Mouse (Mus musculus): ENCODE measurements at regions not wholly inside any gene's neighbourhood (a gene's known extent, or its start where the extent isn't known, plus 50 kb on each side); places are given as distances from the start of the nearest gene placed in this dataset.
"Not testable (repeated sequence)": the region's sequence is repeated elsewhere in the genome, so short reads cannot be mapped to it uniquely, and the experiment has no call there.

DNA sequence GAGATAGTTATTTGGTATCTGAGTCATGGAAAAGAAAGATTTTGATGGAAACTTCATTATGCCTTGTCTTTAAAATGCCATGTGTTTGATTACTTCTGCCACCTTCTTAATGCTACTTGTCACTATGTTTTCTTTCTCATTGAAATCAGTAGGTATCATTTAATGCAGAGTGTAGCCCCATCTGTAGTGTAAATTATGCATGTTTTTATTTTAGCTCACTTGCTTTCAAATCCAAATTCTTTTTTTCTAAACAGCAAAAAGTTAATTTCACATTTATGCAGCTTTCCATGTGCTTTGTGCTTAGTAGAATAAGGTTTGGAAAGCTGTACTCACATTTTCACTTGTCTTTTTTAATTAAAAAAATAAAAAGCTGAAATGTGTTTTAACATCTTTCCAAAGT lies 748.0 kb upstream of the Epha7 start:
- DNase-seq, result no peak

DNA sequence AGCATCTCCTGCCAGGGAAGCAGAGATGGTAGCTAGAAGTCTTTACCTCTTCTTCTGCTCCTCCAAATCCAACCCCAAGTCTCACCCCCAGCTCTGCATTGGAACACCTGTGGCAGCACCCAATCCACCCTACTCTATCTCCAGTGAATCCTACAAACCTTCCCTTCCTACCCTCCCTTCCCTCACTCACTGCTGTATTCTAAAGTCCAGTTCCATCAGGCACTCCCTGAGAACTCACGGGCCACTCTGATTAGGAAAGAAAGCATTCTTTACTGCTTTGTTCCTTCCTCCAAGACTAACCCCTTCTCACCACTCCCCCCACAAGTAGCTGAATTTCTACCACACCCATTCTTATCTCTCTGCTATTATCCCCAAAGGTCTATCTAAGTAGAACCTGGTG lies 747.1 kb upstream of the Epha7 start:
- DNase-seq, result no peak

DNA sequence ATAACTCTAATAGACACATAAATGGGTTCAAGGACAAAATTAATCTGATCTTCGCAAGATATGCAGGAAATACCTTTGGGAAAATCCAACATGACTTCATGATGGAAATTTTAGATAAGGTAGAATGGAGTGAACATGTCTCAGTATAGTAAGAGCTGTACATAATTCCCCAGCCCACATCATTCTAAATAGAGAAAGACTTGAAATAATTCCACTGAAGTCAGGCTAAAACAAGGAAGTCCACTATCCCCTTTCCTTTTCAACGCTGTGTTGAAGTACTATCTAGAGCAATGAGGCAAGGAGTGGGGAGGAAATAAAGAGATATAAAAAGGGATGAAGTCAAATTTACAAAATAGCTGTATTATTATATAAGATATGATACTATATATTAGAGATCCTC lies 733.9 kb upstream of the Epha7 start:
- DNase-seq, result no peak

DNA sequence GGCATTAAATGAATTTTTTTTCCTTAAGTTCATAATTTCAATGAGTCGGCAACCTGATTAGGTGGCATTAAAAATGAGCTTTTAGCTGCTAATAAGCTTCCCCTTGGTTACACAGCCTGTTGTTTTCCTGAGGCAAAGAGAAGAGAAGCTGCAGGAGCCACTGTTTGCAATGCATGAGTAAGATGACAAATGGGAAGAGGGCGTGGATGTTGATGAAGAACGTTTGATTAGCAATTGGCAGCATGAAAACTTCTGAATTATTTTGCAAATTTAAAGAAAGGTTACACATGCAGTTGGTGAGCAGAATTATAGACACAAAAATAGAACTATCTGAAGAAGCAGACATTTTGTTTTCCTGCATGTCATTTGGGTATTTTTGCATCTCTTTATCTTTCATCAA lies 720.1 kb upstream of the Epha7 start:
- DNase-seq, result no peak

DNA sequence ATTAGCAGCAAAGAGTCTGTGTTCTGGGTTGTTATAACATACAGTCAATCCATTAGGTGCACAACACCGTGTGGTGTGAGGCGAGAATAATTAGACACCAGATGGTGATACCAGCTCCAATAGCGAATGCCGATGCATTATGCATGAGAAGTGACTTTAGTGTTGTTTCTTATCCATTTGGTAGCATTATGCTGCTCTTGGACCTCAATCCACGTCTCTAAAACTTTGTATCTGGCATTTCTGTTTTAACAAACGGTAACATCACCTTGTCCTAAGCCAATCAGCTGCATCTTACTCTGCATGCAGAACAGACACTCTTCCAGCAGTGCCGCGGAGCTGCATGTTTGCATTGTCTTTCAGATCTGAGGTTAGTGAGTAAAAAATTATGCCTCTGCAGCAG lies 669.8 kb upstream of the Epha7 start:
- peak in 1 of 2 experiments; percentile 1 for DNase-seq

DNA sequence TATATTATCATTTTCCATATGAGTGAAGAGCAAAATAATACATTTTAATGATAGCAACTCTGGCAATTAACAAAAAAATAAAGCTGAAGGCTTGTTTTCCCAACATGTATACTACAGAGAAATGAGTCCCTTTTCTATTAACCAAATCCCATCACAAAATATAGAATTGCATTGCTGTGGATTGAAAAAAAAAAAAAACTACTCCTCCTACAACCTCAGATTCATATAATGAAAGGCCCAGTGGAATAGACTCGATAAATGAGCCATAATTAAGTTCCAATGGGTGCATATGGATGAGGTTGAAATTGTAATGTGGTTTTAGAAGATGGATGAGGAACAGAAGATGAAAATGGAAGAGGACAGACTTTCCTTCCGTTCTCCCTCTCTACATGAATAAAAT lies 657.8 kb upstream of the Epha7 start:
- DNase-seq, result no peak

DNA sequence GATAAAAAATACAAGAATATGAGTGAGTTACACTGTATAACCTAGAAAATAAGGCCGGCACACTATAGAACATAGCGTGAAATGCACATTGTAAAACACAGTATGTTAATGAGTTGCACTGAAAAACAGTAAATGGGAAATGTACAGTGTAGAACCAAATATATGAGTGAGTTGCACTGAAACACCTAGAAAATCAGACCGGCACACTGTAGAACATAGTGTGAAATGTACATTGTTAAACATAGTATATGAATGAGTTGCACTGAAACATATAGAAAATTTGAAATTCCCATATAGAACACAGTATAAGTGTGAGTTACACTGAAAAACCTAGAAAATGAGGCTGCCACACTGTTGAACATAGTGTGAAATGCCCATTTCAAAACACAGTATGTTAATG lies 636.2 kb upstream of the Epha7 start:
- peak in 1 of 2 experiments; percentile 4 for DNase-seq

DNA sequence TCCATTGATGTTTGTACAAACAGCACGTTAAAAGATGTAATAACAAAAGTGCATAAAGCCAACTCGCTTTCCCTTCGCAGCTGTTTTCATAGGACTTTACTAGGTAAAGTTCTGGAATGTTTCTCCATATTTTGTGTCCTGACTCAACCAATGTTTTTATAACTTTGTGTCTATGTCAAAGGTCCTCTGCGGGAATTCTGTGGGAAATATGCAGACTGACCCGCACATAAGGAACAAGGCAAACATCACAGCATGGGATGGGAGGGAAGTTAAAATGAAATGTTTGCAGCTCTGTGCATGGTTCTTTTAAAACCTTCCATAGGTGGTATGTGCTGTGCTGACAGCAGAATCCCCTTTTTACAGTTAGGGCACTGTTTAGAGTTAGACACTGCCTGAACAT lies 622.1 kb upstream of the Epha7 start:
- DNase-seq, result no peak

DNA sequence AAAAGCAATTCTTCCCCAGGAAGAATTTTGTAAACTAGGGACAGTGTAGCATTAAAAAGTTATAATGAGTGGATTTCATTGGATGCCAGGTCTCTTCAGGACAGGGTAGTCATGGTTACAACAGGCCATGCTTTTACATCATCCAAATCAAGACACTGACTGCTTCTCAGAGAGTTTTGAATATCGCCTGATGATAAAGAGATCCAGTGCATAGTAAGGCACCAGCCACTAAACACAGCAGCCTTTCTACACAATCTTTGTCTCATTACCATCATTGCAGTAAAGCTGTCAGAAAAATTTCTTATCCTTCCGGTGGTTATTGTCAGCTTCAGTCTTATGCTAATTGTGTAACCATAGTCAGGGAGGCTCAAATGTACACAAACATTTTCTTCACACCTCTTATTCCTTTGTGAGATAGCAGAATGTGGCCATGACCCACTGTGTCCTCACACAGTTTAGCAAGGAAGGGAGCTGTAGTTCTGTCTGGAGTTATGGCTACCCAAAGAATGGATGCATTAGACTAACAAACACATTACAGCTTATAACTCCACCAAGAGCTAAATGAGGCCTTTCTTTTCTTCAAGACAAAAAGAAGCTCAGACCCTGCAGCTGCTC lies 585.2 kb upstream of the Epha7 start:
- no peak for DNase-seq

DNA sequence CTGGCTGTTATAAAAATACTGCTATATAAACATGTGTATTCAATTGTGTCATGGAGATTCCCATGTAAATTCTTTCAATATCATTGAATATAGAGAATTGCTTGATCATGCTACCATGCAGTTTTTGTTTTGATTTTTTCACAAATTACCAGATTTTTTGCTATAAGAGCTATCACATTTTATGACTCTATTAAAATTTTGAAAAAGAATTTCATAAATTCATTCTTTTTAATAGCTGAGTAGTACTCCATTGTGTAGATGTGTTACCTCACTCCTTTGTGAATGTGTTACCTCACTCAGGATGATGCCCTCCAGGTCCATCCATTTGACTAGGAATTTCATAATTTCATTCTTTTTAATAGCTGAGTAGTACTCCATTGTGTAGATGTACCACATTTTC lies 577.4 kb upstream of the Epha7 start:
- DNase-seq, result not testable (repeated sequence)

DNA sequence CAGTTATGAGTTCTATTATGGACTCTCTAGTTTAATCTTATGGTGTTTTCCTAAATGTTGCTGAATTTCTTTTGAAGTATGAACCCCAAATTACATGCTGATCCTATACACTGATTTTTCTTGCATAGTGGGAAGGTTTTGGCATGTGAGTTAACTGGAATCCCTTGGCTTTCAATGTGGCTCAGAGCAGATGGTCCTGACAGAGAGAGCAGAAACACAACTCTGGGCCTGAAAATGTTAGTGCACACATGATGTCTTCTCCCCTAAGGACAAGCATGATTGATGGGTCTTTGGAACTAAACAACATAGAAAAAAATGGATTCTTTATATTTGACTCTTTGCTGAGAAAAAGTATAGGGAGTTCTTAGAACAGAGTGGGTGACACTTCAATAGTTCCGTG lies 570.7 kb upstream of the Epha7 start:
- DNase-seq, result no peak
